Mouse (Mus musculus): ENCODE results near the gene Zfp296.
"Not testable (repeated sequence)": the region's sequence is repeated elsewhere in the genome, so short reads cannot be mapped to it uniquely, and the experiment has no call there.

Zfp296 gene

DNA sequence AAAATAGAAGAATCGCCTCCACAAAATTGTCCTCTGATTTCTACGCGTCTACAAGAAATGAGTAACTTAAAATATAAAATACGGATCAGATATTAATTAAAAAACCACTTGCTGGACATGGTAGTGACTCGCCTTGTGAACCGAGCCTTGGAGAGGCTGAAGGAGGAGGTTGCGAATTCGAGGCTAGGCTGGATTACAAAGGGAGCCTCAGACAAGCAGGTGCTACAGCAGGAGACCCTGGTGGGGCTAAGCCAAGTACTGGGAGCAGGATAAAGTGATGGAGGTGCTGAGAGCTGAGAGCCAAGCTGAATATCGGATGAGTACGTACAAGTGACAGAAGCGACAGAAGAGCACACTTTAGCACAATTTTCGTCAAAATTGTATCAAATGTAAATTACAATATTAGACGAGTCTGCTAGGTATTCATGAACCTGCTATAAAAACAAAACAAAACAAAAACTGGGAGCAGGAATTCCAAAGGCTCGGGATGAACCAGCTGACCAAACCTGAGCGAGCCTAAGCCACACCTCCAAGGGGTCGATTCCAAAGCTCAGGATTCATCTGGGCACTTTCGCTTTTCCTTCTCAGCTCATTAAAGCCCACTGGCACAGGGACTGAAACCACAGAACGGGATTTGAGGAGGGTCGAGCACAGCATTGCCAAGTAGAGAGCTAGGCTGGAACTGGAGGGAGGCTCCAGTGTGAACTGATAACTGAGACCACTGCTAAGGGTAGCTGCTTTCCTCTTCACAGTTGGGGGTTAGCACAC is 14.3 kb upstream of the Zfp296 start, which contains the start of gene Ppp1r37:
TSS of gene Ppp1r37 (minus strand) at position 434 of the 768 bp plus-strand sequence.
- DNase-seq: no peak

DNA sequence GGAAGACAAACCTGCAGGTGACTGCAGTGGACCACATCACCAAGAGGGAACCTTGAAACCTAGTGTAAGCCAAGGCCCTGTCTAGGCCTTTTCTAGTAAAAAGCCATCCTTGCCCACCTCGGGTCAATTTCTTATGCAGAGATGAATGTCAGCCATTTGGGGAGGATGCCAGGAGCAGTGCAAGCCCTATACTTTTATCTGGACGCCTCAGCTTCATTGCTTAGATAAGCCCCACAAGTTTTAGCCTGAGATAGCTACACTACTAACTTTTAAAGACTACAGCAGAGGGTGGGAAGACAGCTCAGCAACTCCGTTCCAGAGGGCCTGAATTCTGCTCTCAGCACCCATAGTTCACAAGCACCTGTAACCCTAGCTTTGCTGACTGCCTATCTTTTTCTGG is 13.2 kb upstream of the Zfp296 start:
- no peak for DNase-seq

DNA sequence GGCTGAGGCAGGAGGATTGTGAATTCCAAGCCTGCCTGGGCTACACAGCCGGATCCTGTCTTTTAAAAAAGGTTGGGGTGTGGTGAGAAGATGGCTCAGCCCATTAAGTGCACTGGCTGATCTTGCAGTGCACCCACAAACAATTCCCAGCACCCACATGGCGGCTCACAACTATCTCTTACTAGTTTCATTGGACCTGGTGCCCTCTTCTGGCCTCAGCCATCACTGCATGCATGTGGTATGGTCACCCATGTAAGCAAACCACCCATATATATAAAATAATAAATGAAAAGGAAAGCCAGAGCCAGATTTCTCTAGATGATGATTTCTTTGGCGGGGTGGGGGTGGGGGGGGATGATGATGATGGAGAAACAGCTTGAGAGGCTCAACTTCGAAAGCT is 12.6 kb upstream of the Zfp296 start:
- DNase-seq: no peak

DNA sequence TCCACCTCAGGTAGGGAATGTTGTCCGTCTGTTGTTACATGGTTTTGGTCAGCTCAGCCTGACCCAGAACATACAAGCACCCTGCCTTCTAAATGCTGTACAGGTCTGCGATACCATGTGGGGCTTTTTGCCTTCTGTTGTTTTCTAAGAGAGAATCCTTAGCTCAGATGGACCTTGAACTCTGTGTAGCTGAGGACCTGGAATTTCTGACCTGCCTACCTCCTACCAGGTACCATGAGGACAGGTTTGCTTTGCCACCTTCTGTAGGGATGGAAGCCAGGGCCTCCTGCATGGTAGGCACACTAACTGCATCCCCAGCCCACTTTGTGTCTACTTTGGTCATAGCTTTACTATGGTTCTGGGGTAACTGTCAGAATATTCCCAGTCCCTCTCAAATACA is 11.3 kb upstream of the Zfp296 start:
- no peak for DNase-seq

DNA sequence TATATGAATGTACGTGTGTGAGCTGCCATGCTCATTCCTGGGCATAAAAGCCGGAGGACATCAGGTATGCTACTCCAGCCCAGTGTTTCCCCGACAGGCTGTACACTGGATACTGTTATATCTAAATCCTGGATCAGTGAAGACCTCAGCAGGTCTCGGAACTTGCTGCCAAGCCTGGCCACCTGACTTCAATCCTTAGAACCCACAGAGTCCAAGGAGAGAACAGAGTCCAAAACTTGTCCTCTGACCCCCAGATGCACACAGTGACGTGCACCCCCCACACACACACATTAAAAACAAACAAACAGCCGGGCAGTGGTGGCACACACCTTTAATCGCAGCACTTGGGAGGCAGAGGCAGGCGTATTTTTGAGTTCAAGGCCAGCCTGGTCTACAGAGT is 9.7 kb upstream of the Zfp296 start:
- DNase-seq: no peak

DNA sequence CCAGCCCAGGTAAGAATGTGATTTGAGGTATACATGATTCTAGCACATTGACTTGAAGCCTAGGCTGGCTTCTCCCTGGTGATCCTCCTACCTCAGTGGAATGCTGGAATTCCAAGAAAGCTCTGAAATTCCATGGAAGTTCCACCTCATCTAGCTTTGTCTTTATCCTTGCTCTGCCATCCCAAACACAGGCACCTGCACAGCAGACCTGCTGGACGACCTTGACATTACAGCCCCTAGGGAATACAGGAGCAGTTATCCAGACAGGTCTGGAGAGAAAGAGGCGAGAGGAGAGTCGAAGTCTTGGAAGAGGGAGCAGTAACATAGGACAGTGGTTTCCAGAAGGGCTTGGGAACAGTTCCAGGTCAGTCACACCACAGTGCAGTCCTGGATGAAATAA is 7.4 kb upstream of the Zfp296 start:
- DNase-seq: no peak

DNA sequence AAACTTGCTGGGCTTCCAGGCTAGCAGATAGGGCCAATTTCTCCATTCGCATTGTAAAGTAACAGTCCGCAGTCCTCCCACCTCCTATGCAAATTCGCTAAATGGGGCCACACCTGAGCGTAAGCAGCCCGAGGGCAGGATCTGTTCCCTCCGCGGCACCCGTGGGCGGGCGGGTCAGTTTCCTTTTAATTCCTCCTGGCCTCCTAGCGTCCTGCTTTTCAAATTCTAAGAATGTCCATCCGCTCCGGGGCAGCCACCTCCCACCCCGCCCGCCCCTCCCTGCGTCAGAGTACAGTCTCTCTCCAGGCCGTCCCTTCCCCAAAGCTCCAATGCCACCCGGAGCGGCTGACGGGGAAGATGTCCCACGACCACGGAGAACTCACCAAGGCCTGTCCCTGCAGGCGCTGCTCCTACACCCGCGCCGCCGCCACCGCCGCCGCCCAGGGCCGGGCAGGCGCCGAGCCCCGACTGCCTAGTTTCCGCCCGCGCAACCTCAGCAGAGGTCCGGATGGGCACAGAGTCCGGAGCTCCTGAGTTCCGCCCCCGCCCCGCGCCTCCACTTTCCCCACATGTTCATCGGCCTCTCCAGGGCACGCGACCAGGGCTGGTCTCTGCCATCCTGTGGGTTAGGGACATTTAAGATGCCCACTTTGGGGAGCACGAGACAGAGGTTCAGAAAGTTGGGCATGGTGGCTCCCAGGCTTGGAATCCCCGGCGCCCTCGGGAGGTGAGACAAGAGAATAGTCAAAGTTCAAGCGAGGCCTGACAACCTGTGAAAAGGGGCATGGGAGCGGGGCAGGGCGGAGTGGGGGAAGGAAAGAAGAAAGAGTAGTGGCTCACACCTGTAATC is 3.9 kb upstream of the Zfp296 start:
- peak; percentile 89 to 91 for DNase-seq

DNA sequence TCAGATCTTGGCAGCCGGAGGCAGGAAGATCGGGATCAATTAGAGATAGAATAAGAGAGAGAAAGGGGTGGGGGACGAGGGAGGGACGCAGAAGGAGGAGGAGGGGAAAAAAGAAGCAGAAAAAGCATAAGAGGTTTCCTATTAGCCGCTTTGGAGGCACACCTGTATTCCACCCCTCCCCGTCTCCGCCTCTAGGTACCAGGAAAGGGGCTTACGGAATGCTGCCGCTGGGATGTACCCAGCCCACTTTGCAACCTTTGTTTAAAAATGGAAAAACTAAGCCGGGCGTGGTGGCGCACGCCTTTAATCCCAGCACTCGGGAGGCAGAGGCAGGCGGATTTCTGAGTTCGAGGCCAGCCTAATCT is 3.3 kb upstream of the Zfp296 start:
- no peak for DNase-seq

DNA sequence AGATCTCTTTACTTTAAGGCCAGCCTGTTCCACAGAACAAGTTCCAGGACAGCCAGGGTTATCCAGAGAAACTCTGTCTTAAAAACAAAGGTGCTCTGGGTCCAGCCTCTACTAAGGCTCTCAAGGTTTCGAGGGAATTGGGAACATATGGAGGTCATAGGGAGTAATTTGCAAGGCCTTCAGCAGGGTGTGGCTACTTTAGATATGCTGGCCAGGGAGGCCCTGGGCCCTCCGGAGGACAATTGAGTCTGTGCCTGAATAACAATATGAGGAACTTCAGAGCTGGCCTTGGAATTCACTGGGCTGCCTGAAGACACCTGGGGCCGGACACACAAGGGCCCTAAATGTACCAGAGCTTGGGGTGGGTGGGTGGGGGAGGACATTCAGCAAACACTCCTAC is 1.5 kb upstream of the Zfp296 start:
- DNase-seq: no peak

DNA sequence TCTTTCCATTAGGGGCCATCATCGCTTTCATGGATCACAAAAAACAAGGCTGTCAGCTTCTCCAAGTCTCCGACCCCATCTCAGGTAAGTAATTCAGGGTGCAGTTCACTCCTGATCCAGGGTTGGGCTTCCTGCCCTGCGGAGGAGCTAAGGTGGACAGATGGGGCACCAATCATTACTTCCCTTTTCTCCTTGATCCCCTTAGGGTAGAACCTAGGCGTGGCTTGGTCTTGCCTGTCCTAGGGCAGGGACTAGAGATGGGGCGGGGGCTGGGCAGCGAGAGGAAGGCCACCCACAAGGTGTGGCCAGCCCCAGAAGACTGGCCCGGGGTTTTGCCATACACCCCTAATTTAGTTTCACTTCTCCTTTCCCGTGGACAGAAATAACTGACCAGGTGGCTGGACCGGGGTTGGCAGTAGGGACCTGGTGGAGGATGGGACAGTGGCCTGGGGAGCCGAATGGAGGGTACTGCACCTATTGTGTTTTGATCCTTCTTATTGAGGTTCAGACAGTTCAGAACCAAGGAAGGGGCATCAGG is 859 bp downstream of the Zfp296 start:
- DNase-seq: peak; percentile 52 to 60

DNA sequence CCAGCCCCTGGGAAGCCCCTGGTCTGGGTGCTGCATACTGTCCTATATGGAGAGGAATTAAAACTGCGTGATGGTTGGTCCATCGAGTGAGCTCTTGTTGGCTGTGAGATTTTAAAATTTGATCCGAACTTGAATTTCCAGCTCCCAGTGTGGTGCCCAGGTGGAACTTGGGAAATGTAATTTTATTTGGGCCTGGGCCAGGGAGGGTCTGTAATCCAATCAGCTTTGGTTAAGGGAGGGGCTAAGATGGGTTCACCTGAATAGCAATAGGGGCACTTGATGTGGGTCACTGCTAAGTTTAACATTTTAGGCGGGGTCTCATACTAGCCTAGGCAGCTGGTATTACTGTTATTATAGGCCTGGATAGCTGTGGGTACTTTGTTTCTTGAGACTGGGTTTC is 1.3 kb downstream of the Zfp296 start:
- no peak for DNase-seq

DNA sequence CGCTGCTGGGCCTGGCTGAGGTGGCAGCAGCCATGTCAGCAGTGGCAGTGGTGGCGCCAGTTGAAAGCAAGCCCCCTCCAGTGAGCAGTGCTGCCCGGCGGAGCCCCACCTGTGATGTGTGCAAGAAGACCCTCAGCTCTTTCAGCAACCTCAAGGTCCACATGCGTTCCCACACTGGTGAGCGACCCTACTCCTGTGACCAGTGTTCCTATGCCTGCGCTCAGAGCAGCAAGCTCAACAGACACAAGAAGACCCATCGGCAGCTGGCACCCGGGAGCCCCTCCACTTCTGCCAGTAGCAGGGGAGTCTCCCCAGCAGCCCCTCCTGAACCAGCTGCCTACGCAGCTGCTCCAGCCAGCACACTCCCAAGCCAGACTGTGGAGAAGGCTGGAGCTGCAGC is 2.7 kb downstream of the Zfp296 start:
- DNase-seq: peak in 1 of 2 experiments; percentile 25

DNA sequence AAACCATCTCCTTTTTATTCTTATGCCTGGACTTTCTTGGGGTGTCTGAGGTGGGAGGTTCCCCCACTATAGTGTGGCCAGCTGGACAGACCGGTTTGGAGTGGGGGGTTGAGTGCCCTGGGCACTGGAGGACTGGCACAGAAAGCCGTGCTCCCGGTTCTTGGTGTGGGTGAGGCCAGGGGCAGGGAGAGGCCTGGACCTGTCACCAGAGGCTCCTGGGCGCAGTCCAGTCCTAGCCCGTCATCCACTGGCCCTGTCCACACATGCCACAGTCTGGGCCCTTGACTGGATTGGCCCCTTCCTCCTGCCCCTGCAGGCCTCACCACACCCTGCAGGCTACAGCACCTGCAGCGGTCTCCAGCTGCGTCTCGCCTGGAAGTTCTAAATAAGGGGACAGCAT is 3.5 kb downstream of the Zfp296 start:
- DNase-seq: peak; percentile 71 to 85

DNA sequence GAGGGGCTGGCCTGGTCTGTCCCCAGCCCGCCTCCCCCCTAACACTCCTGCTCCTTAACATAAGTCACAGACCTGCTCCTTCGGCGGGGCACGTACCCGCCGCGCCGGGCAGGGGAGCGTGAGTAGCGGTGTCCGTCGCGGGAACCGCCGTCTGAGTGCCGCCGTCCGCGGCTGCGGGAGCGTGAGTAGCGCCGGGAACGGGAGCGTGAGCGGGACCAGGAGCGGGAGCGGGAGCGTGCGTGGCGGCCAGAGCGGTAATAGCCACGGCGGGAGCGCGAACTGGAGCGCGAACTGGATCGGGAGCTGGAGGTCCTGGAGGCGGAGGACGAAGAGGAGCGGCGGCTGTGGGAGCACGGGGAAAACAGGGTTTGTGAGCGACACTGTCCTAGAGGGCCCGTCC is 9.2 kb downstream of the Zfp296 start:
- no peak for DNase-seq

DNA sequence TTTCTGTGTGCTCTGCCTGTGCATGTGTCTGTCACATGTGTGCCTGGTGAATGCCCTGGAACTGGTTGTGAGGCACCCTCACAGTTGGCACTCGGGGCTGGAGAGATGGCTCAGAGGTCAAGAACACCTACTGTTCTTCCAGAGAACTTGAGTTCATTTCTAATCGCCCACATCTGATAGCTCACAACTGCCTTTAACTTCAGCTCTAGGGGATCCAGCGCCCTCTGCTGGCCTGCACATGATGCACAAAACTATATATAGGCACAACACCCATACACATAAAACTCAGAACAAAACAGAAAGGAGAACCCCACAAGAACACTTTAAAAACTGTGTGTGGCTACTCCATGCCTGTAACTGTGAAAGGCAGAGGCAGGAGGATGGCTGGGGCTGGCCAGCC is 12.1 kb downstream of the Zfp296 start:
- peak; percentile 51 to 69 for DNase-seq

DNA sequence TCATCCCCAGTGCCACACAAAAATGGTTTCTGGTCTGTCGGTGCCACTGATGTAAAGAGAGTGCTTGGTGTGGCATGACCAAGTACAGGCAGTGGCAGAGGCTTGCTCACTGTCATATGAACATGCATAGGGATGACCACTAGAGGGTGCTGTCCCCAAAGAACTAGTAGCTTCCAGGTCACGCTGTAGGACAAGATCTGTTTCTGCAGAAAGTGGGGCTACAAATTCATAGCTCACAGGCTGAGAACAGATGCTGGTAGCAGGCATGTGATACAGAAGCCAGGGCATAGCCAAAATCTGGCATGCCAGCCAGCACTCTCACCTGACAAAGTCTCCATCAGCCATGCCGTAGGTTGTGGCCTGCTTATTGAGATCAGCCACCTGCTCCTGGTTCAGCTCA is 12.8 kb downstream of the Zfp296 start:
- peak; percentile 52 to 83 for DNase-seq

DNA sequence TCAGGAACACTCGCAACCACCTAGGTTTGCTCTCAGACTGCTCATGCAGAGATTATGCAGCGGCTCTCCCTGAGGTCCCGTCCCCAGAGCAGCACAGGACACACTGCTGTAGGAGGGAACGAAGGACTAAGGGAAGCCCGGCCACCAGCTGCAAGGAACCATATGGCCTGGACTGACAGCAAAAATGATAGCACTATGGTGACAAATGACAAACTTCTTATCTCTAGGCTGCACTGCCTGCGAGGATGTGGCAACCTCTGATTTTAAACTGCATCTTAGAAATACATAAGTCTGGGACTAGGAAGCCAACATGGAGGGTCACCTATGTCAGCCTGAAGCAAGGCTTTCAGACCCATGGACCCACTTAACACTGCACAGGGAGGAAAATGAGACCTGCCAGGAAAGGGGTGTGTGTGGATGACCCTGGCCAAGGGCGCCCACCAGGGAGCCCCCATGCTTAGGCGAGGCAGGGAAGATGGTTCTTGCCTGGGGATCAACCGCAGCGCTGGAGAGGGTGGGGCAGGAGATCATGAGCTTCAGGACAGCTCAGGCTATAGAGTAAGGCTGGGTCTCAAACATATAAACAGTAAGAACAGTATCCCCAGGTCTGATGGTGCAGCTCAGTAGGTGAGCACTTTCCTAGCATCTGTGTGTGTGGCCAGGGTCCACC is 16.1 kb downstream of the Zfp296 start:
- no peak for DNase-seq

DNA sequence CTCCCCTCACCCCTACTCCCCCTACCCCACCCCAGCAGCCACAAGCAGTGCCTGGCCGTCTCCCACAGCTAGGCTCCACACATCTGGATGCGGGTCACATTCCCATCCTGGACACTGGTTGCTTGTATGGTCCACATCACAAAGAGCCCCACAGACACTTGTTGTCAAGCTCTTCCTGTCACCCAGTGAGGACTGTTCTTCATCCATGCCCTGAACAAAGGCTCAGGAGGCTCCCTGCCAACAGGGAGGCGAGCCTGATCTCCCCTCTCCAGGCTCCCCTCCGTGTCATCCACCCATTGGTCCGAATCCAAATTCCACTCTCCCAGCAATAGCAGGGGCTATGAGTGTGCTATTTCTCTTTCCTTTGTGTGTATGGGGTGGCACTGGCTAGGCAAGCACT is 23.5 kb downstream of the Zfp296 start:
- no peak for DNase-seq

DNA sequence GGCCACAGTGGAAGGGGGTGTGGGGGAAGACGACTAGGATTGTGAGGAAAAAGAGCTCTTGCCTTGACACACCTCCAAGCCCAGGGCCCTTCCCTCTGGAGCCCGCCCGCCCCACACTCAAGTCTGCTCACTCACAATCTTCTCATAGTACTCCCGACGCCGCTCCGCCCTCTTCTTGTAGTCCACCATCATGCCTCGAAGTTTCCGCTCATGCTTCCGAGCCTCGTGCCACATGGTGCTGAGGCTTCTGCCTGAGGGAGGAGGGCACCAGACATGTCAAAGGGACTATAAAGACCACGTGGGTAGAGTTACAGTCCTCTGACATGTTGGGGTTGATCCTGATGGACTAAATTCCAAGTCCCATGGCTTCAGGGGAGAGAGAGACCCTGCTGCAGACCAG is 26.0 kb downstream of the Zfp296 start:
- peak in 1 of 2 experiments; percentile 16 for DNase-seq

DNA sequence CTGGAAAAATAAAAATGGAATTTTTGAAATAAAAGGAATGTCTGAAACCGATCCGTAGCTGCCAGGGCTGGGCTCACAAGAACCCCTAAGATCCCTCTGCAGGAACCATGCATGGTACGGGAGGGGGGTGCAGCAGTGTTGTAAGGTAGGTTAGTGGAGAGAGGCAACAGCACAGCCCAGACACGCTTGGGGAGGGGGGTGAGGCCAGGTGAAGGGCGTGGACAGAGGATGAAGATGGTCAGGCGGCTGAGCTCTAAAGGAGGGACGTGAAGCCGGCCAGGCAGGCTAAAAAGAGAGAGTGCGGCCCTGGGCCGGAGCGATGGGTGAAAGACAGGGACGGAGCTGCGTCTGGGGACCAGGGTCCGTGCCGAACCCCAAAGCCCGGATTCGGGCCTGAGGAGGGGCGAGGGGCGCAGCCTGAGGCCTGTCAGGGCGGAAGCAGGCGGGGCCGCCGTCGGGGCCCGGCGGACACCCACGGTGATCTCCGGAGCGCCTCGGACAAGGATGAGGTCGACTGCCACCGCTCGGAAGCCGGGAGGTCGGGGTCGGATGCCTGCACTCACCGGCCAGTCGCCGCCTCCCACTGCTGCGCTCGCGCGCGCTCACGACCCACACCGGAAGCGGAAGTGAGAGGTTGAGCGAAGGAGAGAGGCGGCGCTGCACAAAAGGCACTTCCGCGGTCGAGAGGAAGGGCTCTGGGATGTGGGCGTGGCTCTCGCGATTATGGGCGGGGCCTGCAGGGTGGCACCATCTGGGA is 26.9 kb downstream of the Zfp296 start, which contains the start of gene Clasrp:
TSS of gene Clasrp (minus strand) at position 638 of the 757 bp plus-strand sequence.
- peak; percentile 98 for DNase-seq

DNA sequence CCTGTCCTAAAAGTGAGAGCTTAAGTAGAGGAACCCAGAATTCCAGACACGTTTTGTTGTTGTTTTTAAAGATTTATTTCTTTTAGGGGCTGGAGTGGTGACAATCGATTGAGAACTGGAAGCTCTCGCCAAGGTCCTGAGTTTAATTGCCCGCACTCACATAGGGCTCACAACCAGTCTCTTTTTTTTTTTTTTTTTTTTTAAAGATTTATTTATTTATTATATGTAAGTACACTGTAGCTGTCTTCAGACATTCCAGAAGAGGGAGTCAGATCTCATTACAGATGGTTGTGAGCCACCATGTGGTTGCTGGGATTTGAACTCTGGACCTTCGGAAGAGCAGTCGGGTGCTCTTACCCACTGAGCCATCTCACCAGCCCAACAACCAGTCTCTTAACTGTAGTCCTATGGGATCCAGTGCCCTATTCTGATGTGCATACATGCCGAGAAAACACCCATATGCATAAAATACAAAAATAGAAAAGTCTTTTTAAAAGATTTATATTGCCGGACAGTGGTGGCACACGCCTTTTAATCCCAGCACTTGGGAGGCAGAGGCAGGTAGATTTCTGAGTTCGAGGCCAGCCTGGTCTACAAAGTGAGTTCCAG is 27.6 kb downstream of the Zfp296 start:
- DNase-seq: not testable (repeated sequence)

DNA sequence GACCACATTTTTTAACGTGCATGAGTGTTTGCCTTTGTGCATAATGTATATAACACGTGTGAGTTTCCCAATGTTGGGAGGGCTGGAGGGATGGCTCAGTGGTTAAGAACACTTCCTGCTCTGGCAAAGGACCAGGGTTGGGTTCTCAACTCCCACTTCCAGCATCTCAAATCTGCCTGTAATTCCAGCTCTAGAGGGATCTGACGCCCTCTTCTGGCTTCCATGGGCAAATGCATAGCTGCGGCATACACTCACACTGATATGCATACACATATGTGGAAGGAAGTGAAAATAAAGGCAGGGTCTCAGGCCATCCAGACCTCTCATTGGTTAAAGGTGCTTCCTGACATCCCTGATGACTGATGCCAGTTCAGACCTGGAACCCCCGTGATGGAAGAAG is 30.2 kb downstream of the Zfp296 start:
- DNase-seq: no peak
